Mouse (Mus musculus): Measurements from ENCODE around the gene Brd9. TPM values are rescaled to one million over a fixed set of nuclear protein-coding genes. Genes with fewer than 3 reads are reported as not detected.
"Not testable (repeated sequence)": the region's sequence is repeated elsewhere in the genome, so short reads cannot be mapped to it uniquely, and the experiment has no call there.

Brd9 gene
- polyA plus RNA-seq, 1 experiment: 18.9 TPM

GRCm38 (mm10) chr13:73990325-73990724 is 52.7 kb downstream of the Brd9 start:
- 31% methylated on average over 5 of the region's 5 CpGs for WGBS
- Histone ChIP-seq H3K27ac (ENCODE audit: insufficient read depth, low read depth, low read length) (no peak overlapping the region), H3K4me1 (ENCODE audit: control insufficient read depth, insufficient read depth, insufficient read length, low read length) (peaks cover 6% of the 10 kb centered on the region; the same call in 1 of the 2 replicates), H3K4me3 (ENCODE audit: low read depth, low read length) (no peak overlapping the region), H3K27me3 (ENCODE audit: control insufficient read depth, insufficient read depth, low read length) (no peaks in the 10 kb centered on the region), H3K36me3 (ENCODE audit: control insufficient read depth, insufficient read depth, low read length) (no peaks in the 10 kb centered on the region)
- TF ChIP-seq POLR2A (IDR thresholded peaks at IDR 0.05; ENCODE audit: low read depth, low read length) (no peak), CTCF (IDR thresholded peaks at IDR 0.05; ENCODE audit: extremely low read depth, insufficient read length, insufficient replicate concordance, low read depth, low read length) (no peak)

- Histone ChIP-seq H3K27ac (ENCODE audit: insufficient read depth, low read depth, low read length) (no peak overlapping the region), H3K4me3 (ENCODE audit: low read depth, low read length) (no peak overlapping the region), H3K27me3 (ENCODE audit: control insufficient read depth, insufficient read depth, low read length) (no peaks in the 10 kb centered on the region), H3K36me3 (ENCODE audit: control insufficient read depth, insufficient read depth, low read length) (no peaks in the 10 kb centered on the region), H3K4me1 (ENCODE audit: control insufficient read depth, insufficient read depth, insufficient read length, low read length) (peaks cover 6% of the 10 kb centered on the region; the same call in 1 of the 2 replicates)
- WGBS: 49% methylated on average over 2 of the region's 2 CpGs
- TF ChIP-seq POLR2A (IDR thresholded peaks at IDR 0.05; ENCODE audit: low read depth, low read length) (no peak), CTCF (IDR thresholded peaks at IDR 0.05; ENCODE audit: extremely low read depth, insufficient read length, insufficient replicate concordance, low read depth, low read length) (no peak)
These were observed 53.1 kb downstream of the Brd9 start for GRCm38 (mm10) chr13:73990761-73991160.

DNA sequence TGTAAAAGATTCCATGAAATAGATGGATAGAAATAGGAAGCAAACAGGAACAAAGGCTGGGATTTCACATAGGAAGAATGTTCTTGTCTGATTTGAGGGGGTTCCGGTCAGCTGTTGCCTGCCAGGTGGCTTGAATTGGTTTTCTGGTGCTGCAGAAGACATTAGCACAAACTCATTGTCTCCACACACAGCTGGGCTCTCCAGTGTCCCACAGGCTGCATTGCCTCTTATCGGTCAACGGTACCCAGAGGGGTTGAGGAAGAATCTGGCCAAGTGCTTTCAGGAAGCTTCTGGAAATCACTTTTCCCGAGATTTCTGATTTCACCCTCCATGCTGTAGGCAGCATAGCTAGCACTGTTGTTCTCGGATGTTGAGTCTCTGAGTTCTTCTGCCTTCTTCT is 53.7 kb downstream of the Brd9 start:
- H3K27me3 ChIP-seq (ENCODE audit: control insufficient read depth, insufficient read depth, low read length): no peaks in the 10 kb centered on the region
- no peaks in the 10 kb centered on the region for H3K36me3 ChIP-seq (ENCODE audit: control insufficient read depth, insufficient read depth, low read length)
- H3K27ac ChIP-seq (ENCODE audit: insufficient read depth, low read depth, low read length): no peak overlapping the region
- WGBS: 82% methylated on average over 5 of the region's 5 CpGs
- H3K4me3 ChIP-seq (ENCODE audit: low read depth, low read length): no peak overlapping the region
- TF ChIP-seq CTCF (IDR thresholded peaks at IDR 0.05; ENCODE audit: extremely low read depth, insufficient read length, insufficient replicate concordance, low read depth, low read length): no peak
- peaks cover 6% of the 10 kb centered on the region; the same call in 1 of the 2 replicates for H3K4me1 ChIP-seq (ENCODE audit: control insufficient read depth, insufficient read depth, insufficient read length, low read length)

DNA sequence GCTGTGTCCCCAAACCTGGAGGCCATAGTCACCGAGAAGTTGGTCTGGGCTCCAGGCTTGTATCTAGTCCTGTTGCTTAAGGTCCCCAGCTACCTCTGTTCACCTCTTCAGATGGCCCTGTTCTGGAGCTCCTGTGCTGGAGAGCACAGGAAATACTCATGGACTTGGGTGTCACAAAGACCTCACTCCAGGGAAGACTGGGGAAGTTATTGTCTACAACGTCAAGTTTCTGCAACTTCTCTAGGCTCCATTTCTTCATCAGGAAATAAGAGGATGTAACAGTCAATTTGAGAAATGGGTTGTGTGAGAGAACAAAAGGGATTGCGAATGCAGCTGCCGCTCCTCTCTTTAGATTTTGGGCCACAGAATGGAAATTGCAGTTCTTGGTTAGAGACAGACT is 58.8 kb downstream of the Brd9 start:
- TF ChIP-seq CTCF (IDR thresholded peaks at IDR 0.05; ENCODE audit: extremely low read depth, insufficient read length, insufficient replicate concordance, low read depth, low read length): no peak
- no peak for TF ChIP-seq POLR2A (IDR thresholded peaks at IDR 0.05; ENCODE audit: low read depth, low read length)
- peaks cover 6% of the 10 kb centered on the region; the same call in 1 of the 2 replicates for H3K4me1 ChIP-seq (ENCODE audit: control insufficient read depth, insufficient read depth, insufficient read length, low read length)
- H3K27ac ChIP-seq (ENCODE audit: insufficient read depth, low read depth, low read length): no peak overlapping the region
- H3K27me3 ChIP-seq (ENCODE audit: control insufficient read depth, insufficient read depth, low read length): no peaks in the 10 kb centered on the region
- no peaks in the 10 kb centered on the region for H3K36me3 ChIP-seq (ENCODE audit: control insufficient read depth, insufficient read depth, low read length)
- WGBS: 85% methylated on average over 4 of the region's 4 CpGs
- no peak overlapping the region for H3K4me3 ChIP-seq (ENCODE audit: low read depth, low read length)

- no peaks in the 10 kb centered on the region for H3K36me3 ChIP-seq (ENCODE audit: control insufficient read depth, insufficient read depth, low read length)
- H3K27ac ChIP-seq (ENCODE audit: insufficient read depth, low read depth, low read length): no peak overlapping the region
- no peaks in the 10 kb centered on the region for H3K4me1 ChIP-seq (ENCODE audit: control insufficient read depth, insufficient read depth, insufficient read length, low read length)
- no peak overlapping the region for H3K4me3 ChIP-seq (ENCODE audit: low read depth, low read length)
- no peaks in the 10 kb centered on the region for H3K27me3 ChIP-seq (ENCODE audit: control insufficient read depth, insufficient read depth, low read length)
- TF ChIP-seq CTCF (IDR thresholded peaks at IDR 0.05; ENCODE audit: extremely low read depth, insufficient read length, insufficient replicate concordance, low read depth, low read length) (no peak), POLR2A (IDR thresholded peaks at IDR 0.05; ENCODE audit: low read depth, low read length) (no peak)
These were observed 62.9 kb downstream of the Brd9 start for GRCm38 (mm10) chr13:74000519-74000918.

- H3K27me3 ChIP-seq (ENCODE audit: control insufficient read depth, insufficient read depth, low read length): no peaks in the 10 kb centered on the region
- TF ChIP-seq POLR2A (IDR thresholded peaks at IDR 0.05; ENCODE audit: low read depth, low read length) (no peak), CTCF (IDR thresholded peaks at IDR 0.05; ENCODE audit: extremely low read depth, insufficient read length, insufficient replicate concordance, low read depth, low read length) (no peak)
- 80% methylated on average over 6 of the region's 6 CpGs for WGBS
These were observed 63.4 kb downstream of the Brd9 start for GRCm38 (mm10) chr13:74000961-74001360.

DNA sequence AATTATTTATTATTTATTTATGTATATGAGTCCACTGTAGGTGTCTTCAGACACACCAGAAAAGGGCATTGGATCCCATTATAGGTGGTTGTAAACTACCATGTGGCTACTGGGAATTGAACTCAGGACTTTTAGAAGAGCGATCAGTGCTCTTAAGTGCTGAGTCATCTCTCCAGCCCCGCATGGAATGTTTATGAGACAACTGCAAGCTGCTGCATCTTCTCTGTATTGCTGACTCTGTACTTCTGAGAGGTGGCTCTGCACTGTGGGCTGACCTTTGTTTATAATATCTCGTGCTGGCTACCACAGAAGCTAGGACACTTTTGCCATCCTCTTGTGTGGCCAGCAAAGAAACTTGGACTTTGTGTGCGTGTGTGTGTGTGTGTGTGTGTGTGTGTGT is 63.9 kb downstream of the Brd9 start:
- TF ChIP-seq POLR2A (IDR thresholded peaks at IDR 0.05; ENCODE audit: low read depth, low read length): no peak
- TF ChIP-seq CTCF (IDR thresholded peaks at IDR 0.05; ENCODE audit: extremely low read depth, insufficient read length, insufficient replicate concordance, low read depth, low read length): no peak
- no peaks in the 10 kb centered on the region for H3K4me1 ChIP-seq (ENCODE audit: control insufficient read depth, insufficient read depth, insufficient read length, low read length)
- 62% methylated on average over 4 of the region's 4 CpGs for WGBS
- no peak overlapping the region for H3K27ac ChIP-seq (ENCODE audit: insufficient read depth, low read depth, low read length)
- H3K36me3 ChIP-seq (ENCODE audit: control insufficient read depth, insufficient read depth, low read length): no peaks in the 10 kb centered on the region
- no peaks in the 10 kb centered on the region for H3K27me3 ChIP-seq (ENCODE audit: control insufficient read depth, insufficient read depth, low read length)
- no peak overlapping the region for H3K4me3 ChIP-seq (ENCODE audit: low read depth, low read length)

More at GRCm38 (mm10) chr13:74000961-74001360, 63.4 kb downstream of the Brd9 start:
- no peaks in the 10 kb centered on the region for H3K36me3 ChIP-seq (ENCODE audit: control insufficient read depth, insufficient read depth, low read length)
- H3K4me1 ChIP-seq (ENCODE audit: control insufficient read depth, insufficient read depth, insufficient read length, low read length): no peaks in the 10 kb centered on the region
- H3K27ac ChIP-seq (ENCODE audit: insufficient read depth, low read depth, low read length): no peak overlapping the region
- no peak overlapping the region for H3K4me3 ChIP-seq (ENCODE audit: low read depth, low read length)

DNA sequence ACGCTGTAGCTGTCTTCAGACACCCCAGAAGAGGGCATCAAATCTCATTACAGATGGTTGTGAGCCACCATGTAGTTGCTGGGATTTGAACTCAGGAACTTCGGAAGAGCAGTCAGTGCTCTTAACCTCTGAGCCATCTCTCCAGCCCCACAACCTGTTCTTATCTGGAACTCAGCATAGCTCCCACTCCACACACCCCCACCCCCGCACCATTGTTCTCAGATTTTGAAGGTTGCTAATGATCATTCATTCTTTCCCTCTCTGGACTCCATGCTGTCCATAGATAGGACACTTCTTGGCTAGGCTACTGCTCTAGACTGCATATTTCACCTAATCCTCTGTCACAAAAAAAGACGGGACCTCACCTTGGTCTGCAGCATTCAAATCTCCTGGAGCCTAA is 69.3 kb downstream of the Brd9 start:
- not testable (repeated sequence) for H3K4me3 ChIP-seq (ENCODE audit: low read depth, low read length); H3K4me1 ChIP-seq (ENCODE audit: control insufficient read depth, insufficient read depth, insufficient read length, low read length); H3K27ac ChIP-seq (ENCODE audit: insufficient read depth, low read depth, low read length); H3K27me3 ChIP-seq (ENCODE audit: control insufficient read depth, insufficient read depth, low read length); H3K36me3 ChIP-seq (ENCODE audit: control insufficient read depth, insufficient read depth, low read length)
- WGBS: 94% methylated on average over 4 of the region's 4 CpGs

DNA sequence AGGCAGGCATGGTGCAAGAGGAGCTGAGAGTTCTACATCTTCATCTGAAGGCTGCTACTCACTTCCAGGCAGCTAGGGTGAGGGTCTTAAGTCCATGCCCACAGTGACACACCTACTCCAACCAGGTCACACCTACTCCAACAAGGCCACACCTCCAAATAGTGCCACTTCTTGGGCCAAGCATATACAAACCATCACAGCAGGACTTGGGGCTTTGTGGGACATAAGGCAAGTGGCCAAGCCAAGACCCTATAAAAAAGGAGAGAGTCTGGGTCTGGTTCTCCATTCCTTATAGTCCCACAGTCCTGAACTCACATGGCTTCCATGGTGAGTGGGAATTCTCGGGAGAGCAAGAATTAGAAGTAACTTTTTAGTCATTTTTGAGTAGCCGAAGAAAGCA is 70.6 kb downstream of the Brd9 start:
- not testable (repeated sequence) for H3K36me3 ChIP-seq (ENCODE audit: control insufficient read depth, insufficient read depth, low read length); H3K27me3 ChIP-seq (ENCODE audit: control insufficient read depth, insufficient read depth, low read length); H3K4me3 ChIP-seq (ENCODE audit: low read depth, low read length); H3K27ac ChIP-seq (ENCODE audit: insufficient read depth, low read depth, low read length); H3K4me1 ChIP-seq (ENCODE audit: control insufficient read depth, insufficient read depth, insufficient read length, low read length)
- WGBS: 79% methylated on average over 2 of the region's 2 CpGs

All from small intestine, adult 2 months (tissue).